Mouse (Mus musculus) left cerebral cortex, postnatal 4 days (tissue): ENCODE results near the gene Cntln. TPM values are rescaled to one million over a fixed set of nuclear protein-coding genes. Genes with fewer than 3 reads are reported as not detected.

Source experiments
- DNase-seq: peaks from one replicate; pipeline ENCODE4 v3.0.0-alpha.2; 2022
- intact Hi-C: fragments of 180-260 bp; cut with DNase I; formaldehyde crosslinking; loops from one replicate; pipeline ENCODE4 v1.15.1; 2025
- total RNA-seq, 2 experiments: library from RNA; stranded (reverse); gene quantifications; 2 replicates each; pipeline ENCODE4 v1.2.3; 2021

The Cntln gene
- total RNA-seq: 10 to 100 TPM in 1 of 2 experiments, 1 to 10 TPM in 1; 9.3 to 10.5 TPM

DNA sequence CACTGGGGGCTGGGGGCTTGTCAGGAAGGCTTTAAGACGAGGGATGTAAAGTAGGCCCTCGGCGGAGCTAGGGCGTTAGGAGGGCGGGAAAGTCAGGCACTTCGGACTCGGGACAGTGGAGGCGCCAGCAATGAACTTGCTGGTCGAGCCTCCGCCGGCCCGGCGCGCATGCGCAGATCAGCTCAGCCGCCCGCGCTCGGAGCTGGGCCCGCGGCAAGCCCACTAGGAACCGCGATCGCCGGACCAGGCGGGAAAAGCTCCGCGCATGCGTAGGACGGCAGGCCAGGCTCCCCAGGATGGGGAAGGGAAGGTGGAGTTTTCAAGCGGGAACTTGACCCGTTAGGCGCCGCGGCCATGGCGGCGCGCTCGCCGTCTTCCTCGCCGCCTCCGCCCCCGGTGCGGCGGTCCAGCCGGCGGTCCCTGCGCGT, at the start of gene Cntln:
Gene Cntln, plus strand, starts transcription at position 199 of the 428 bp plus-strand sequence.
- intact Hi-C loops: no loop called here
- DNase-seq: peak; percentile 96

DNA sequence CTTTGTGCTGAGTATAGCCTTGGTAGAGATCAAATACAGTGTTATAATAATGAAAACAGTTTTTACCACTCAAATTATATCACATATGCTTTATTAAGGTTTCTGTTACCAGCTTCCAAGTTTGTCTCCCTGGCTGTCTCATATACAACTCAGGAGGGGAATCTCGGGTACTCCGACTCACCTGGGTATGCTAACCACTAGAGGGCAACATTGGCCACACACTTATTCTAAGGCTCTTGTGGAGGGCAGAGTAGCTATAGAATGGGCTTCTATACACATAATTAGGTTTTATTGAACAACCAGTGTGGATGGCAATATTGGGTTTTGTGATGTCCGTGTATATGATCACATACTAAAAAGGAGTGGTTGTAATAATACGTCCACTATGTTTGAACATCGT, 47.1 kb upstream of the Cntln start:
- intact Hi-C loops: no loop called here
- DNase-seq: peak; percentile 25

DNA sequence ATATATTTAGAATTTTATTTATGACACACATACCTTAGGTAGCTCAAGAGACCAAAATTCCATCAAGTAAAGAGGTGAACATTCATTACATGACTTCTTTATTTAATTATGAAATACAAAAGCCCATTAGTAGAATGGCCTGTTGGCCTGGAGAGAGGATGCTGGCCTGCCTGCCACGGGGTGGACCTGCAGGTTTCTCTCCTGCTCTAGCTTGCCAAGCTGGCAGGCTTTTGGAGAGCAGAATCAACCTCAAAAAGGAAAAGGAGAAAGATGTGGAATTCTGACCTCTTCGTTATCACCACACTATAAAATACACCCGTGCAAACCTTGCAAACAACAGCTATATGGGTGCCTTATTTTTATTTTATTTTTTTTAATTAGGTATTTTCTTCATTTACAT, 45.6 kb upstream of the Cntln start:
- intact Hi-C loops: no loop called here
- no peak for DNase-seq

DNA sequence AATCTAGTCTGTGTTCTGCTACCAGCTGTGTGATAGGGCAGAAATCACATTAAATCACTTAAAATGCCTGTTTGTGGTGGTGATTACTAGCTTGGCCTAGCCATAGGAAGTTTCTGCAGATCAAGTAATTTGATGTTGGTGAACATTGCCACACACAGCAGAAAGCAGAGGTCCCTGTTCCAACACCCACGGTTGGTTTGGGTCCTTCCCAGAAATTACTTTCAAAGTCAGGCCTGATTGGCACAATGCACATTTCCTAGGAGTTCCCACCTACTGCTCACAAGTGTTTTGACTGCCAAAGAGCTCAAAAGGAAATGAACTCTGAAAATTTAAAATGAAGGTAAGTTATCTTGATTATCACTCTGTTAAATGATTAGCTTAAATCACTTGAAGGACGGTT, 44.6 kb upstream of the Cntln start:
- no peak for DNase-seq
- intact Hi-C loops: no loop called here

DNA sequence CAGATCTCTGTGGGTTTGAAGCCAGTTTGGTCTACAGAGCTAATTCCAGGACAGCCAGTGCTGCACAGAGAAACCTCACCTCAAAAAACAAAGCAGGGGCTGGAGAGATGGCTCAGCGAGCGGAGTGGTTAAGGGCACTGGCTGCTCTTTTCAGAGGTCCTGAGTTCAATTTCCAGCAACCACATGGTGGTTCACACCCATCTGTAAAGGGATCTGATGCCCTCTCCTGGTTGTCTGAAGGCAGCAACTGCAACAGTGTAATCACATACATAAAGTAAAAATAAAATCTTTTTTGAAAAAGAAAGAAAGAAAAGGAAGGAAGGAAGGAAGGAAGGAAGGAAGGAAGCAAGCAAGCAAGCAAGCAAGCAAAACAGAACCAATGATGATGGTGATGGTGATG, 26.5 kb upstream of the Cntln start:
- DNase-seq: no peak
- intact Hi-C loops: no loop called here

DNA sequence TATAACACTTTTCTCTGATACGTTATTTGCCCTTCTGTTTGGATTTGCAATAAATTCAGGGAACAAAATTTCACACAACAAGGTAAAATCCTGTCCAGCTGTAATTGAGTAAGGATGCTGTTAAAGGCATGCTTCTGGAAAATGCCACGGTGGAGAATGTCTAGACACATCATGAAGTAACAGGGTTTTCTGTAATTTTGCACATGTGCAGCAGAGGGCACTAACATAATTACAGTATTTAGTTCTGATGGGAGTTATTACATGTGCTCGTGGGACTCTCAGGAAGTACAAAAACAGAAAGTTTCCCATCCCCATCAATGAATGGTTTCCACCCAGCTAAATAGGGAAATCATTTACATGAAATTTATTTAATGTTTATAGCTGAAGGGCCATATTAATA, 7.8 kb upstream of the Cntln start:
- intact Hi-C loops: loop anchor here (5.0 kb wide), 1 partner anchor 221 kb away; no protein-coding TSS in a partner anchor
- DNase-seq: peak; percentile 32

DNA sequence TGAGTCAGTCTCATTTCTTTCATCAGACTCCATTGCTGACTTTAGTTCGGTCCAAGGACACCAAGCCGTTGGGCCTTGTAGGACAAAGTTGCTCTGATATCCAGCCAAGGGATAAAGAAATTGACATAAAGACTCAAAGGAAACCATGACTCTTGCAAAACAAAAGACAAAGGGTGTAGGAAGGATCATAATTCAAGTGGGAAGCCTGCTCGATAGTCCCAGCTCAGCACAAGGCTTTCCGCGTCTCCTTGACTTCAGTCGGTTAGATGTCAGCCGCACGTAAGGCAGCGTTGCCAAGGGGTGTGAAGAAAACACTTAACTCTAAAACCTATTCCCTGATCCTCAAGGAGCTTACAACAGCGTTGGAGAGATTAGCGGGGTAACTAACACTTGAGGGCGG, 463 bp upstream of the Cntln start:
- intact Hi-C loops: no loop called here
- no peak for DNase-seq

DNA sequence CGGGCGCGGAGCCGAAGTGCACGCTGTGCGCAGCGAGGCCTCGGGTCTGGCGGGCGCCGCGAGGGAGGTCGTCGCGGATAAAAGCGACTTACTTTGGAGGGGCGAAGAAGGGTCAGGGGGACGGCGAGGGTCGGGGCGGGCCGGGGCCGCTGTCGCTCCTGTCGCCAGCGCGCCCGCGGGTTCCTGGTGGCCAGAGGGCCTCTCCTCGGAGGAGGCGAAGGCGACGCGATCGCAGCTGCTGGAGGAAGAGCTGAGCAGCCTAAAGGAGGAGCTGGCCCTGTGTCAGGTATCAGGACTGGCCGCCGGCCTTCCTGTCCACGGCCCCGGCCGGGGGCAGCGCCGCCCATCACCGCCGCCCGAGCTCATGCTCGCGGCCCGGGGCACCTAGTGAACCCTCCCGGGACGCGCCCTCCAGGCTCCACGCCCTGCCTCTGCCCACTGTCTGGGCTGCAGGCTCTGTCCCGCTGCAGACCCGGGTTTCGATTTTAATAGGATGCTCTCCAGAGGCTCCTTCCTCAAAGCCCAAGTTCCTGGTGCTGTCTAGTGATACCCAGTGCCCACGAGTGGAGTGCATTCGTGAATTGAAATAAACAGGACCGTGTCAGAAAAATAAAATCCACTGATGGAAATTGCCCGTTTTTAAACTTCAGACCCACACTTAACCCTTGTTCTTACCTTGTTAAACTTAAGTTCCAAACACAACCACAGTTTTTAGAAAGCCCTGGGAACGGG, 596 bp downstream of the Cntln start:
- peak; percentile 64 for DNase-seq
- intact Hi-C loops: no loop called here

DNA sequence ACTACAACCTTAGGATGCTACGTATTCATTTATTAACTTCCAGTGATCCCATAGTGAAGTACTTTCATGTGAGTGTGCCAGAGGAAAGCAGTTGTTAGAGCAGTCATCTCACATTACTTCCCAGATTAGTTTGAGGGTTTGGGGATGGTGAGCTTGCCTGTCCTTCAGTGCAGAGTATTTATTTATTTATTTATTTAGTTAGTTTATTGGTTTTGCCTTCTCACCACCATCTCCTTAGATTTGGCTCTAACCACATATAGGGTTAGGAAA, 1.1 kb downstream of the Cntln start:
- DNase-seq: no peak
- intact Hi-C loops: no loop called here

DNA sequence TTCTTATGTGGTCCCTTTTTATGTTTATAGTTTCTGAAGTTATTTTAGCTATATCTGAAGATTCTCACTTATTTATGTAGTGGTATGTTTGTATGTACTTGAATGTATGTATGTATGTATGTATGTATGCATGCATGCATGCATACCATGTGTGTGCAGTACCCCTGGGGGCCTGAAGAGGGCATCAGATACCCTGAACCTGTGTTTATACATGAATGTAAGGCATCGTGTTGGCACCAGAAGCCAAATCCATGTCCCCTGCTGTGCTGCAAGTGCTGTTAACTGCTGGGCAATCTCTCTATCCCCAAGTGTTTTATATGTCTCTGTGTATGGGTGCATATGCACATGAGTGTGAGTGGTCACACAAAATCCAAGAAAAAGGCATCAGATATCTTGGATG, 34.3 kb downstream of the Cntln start:
- intact Hi-C loops: no loop called here
- DNase-seq: peak; percentile 6

DNA sequence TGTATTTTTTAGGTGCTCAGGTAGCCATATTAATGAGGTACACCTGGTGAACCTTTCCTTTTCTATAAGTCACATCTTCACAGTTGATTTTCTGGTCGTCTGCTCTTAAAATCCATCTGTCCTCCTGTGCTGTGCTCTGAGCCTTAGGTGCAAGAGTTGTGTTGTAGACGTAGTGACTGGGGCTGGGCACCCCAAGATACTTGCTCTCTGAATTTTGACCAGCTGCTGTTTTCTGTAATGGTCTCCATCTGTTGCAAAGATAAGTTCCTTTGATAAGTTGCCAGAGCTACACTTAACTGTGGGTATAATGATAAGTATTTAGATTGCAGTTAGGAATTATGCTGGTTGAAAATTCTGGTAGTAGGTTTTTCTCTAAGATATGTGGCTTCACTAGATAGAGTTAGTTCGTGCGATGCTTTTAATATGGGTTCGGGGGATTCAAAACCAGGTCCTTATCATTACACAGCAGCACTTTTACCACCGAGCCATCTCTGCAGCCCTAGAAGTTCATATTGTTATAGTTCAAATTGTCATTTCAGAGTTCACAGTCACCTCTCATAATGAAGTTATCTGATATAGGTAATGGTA, 50.3 kb downstream of the Cntln start:
- intact Hi-C loops: no loop called here
- no peak for DNase-seq

DNA sequence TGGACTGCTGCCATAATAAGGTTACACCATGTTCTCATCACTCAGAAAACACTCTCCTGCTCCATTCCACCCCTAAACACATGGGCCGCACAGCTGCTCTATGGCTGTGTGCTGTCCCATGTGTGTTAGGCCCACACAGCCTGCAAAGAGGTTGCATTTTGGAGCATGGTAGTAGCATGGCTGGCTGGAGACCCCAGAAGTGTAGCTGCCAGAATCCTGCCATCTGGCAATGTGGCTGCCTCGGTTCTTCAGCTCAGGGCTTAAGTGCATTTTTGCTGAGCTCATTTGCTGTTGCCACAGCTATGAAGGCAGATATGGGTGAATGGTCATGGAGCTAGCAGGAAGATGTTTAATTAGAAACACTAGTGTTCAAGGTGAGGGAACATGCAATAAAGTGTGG, 58.0 kb downstream of the Cntln start:
- intact Hi-C loops: no loop called here
- peak; percentile 69 for DNase-seq

DNA sequence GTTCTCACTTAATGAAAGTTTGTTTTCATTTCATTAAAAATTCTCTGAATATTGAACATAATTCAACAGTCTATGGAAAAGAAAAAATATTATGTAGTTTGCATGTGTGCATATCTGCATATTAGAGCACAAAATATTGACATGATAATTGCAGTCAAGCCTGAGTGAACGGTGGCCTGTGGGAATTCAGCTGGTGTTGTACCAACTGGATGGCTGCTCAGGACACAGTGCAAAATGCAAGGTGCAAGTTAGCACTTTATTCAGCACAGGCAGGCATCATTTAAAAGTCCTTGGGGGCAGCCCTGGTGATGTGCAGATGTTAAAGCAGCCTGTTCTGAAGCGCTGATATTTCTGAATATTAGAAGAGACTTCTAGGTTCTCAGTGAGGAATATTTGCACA, 58.5 kb downstream of the Cntln start:
- intact Hi-C loops: no loop called here
- no peak for DNase-seq

DNA sequence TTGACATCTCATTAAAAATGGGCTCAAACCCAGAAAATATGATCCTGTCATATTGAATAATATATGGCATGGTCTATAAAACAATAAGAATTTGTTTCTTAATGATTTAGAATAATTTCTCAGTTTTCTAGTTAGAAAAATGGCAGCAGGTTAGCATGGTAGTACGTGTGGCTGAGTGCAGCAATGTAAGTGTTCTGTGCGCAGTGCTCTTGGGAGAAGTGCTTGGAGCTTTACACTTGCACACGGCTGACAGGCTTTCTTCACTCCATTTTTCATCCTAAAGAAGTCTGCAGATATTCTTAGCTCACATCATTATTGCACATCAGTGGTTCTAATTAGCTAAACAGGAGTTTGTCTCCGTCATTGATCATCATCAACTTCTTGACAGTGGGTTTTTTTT, 60.0 kb downstream of the Cntln start:
- DNase-seq: no peak
- intact Hi-C loops: no loop called here

DNA sequence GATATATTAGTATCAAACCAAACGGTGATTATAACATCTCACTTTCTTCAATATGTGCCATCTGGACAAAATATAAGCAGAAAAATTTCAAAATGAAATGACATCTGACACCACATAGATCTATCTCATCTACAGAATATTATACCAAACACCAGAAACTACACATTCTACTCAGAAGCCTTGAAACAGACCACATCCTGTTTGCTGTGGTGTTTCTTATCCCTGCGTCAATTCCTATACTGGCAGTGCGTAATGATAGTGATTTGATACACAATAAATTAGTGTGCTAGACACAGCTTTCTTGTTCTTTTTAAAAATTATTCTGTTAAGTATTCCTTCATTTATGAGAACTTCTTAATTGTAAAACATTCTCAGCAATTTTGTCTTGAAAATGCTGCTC, 62.3 kb downstream of the Cntln start:
- intact Hi-C loops: no loop called here
- DNase-seq: no peak

DNA sequence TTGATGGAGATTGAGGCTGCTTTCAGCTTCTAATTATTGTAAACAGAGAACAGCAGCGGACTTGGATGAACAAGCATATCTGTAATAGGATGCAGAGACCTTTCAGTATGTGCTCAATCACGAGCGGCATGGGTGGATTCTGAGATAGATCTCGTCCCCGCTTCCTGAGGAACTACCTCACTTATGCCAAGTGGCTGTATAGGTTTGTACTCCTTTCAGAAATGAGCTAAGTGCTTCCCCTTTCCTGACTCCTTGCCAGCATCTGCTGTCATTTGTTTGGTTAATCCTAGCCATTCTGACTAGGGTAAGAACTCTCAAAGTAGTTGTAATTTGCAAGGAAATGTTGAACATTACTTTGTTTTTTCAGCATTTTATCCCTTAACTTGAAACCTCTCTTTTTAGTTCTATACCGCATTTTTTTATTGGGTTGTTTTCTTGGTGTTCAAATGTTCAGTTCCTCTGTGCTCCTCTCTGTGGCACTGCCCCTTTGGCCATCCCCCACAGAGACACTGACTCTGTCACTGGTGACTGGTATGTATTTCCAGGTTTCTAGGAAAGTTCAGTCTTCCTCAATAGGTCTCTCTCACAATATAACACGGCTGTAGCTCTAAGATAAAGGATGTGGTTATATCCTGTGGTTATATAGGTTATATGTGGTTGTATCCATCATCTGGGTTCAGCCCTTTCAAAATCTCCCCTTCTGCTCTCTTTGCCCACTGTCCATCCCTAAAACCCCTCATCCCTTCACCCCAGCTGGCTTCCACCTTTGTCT, 93.0 kb downstream of the Cntln start:
- intact Hi-C loops: no loop called here
- DNase-seq: no peak

DNA sequence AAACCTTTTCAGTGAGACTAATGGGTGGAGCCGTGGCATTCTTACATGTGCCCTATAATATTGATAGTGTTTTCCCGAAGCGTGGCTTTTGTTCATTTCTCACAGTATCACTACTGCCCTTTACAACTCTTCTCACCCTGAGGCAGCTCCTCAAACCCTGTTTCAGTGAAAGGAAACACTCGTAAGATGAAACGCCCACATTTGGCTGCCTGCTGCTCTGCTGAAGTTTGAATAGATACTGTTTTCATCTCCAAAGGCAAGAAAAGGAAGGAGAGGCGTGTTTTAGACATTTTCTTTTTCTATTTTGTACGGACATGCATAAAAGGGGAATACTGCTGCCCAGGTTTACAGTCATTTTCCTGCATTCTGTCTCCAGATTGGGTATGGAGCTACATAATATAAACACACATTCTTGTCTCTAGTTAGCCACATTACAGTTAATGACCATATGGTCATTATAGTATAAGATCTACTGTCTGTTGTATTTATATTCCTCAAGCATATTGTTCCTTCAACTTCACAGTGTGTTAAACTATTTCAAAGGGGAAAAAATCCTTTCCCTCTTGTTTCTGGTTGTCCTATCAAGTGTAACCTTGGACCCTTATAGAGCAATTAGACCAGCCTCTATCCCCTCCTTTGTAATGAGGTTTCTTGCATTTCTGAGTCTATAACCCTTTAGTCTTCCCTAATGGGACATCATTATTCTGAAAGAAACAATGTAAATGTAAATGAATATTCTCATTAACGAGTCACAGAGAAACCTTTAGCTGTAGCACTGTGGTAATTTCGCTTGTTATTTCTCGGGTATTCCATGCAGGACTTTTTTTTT, 111.6 kb downstream of the Cntln start:
- intact Hi-C loops: no loop called here
- no peak for DNase-seq

DNA sequence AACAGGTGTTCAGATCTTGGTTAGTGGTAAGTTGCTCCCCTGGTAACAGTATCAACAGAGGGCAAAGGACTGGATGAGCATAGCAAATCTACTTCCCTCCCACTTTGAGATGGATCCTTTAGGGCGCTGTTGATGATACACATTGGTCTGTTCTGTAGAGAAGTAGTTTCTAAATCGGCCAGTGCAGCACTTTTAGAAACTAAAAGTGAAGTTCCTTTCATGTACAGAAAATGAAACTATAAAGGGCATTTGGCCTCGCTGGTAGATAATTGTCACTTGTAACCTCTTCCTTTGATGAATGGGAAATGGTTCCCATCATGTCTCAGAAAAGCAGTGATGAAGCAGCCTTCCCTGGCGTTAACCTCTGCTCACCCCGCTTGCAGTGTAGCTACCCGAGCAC, 121.5 kb downstream of the Cntln start:
- no peak for DNase-seq
- intact Hi-C loops: no loop called here

DNA sequence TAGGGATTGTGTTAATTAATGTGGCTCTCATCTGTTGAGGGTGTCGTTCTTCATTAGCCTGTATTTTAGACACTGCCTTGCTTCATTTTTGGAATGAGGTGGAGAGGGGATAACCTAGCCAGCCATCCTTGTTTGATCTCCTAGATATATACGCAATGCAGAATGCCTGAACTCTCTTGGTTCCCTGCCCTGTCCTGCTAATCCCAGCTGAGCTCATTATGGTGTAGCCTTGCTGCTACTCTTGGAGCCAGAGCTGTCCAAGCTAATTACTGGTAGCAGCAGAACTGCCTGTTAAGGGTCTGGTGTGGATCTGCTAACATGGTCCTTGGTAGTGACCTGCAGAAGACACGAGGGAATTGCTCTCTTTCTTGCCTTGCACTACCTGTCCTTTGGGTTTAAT, 122.7 kb downstream of the Cntln start:
- no peak for DNase-seq
- intact Hi-C loops: no loop called here

DNA sequence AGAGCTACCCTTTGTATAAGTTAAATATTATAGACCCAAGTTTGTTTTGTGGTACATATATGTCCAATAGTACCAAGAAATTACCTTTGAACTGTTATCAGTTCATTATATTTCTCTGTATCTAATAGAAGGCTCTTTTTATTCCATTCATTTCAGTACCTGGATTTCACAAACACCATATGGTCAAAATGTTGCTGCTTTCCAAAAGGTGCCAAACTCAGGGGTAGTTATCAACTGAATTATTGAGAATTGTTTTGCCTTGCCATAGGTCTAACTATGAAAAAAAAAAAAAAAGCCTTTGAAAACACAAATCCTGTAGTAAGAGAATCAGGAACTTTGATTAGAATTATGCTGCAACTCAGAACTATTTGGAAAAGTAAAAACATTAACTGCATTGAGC, 126.7 kb downstream of the Cntln start:
- intact Hi-C loops: no loop called here
- DNase-seq: no peak

DNA sequence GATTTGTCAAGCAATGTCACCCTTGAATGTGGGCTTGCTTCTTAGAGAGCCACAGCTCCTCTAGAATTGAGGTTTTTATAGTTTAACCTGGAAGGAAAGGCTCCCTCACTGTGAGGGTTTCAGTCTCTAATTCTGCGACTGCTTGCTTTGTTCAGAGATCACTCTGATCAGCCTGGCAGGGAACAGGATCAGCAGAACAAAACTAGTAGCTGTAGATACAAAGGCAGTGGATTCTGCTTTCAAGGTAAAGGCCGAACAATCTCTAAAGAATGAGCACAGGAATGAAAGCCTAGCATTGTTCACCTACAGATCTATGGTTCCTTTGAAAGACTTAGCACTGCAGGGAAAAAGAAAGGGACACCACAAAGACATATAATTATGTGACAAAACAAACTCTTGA, 161.6 kb downstream of the Cntln start:
- DNase-seq: no peak
- intact Hi-C loops: no loop called here
